Mouse (Mus musculus) midbrain, embryonic 16.5 days (tissue): Measurements from ENCODE around the gene Nme4. TPM values are rescaled to one million over a fixed set of nuclear protein-coding genes. Genes with fewer than 3 reads are reported as not detected.

ENCODE experiments used
- ATAC-seq: fragments of 200-750 bp; cut with Nextera tagmentation; 2 replicates; pipeline ENCODE4 v1.8.0; 2017; ENCODE audit warnings: moderate TSS enrichment
- H3K27ac ChIP-seq: fragments of 300-500 bp; sonication (generic); 2 replicates; pipeline ENCODE4 v1.5.1; 2014; ENCODE audit warnings: mild to moderate bottlenecking, low read length, mixed read lengths
- H3K27me3 ChIP-seq: fragments of 300-500 bp; sonication (generic); 2 replicates; pipeline ENCODE4 v1.6.1; 2014; ENCODE audit warnings: low read depth, low read length, mixed read lengths; ENCODE audit not compliant: control insufficient read depth, insufficient read depth
- H3K36me3 ChIP-seq: fragments of 300-500 bp; sonication (generic); 2 replicates; pipeline ENCODE4 v1.6.1; 2014; ENCODE audit warnings: mild to moderate bottlenecking, low read length, moderate library complexity, mixed read lengths; ENCODE audit not compliant: control insufficient read depth, insufficient read depth
- H3K4me1 ChIP-seq: fragments of 300-500 bp; sonication (generic); 2 replicates; pipeline ENCODE4 v1.6.1; 2014; ENCODE audit warnings: mild to moderate bottlenecking, low read length, mixed read lengths; ENCODE audit not compliant: control insufficient read depth, insufficient read depth
- H3K4me2 ChIP-seq: fragments of 300-500 bp; sonication (generic); 2 replicates; pipeline ENCODE4 v1.6.1; 2014; ENCODE audit warnings: mild to moderate bottlenecking, low read length, mixed read lengths
- H3K4me3 ChIP-seq: fragments of 300-500 bp; sonication (generic); 2 replicates; pipeline ENCODE4 v1.5.1; 2014; ENCODE audit warnings: low read depth, mild to moderate bottlenecking, low read length, moderate library complexity, mixed read lengths
- H3K9ac ChIP-seq: fragments of 300-500 bp; sonication (generic); 2 replicates; pipeline ENCODE4 v1.6.1; 2014; ENCODE audit warnings: low read depth, low read length, mixed read lengths
- H3K9me3 ChIP-seq: fragments of 300-500 bp; sonication (generic); replicated peaks from 2 replicates; pipeline ENCODE4 v1.6.1; 2014; ENCODE audit warnings: mild to moderate bottlenecking, low read length, mixed read lengths; ENCODE audit not compliant: control insufficient read depth, poor library complexity, severe bottlenecking
- whole genome bisulfite sequencing: fragments of 180-500 bp; shearing (Covaris S2); extraction: QIAGEN DNeasy Blood & Tissue Kit; methylation state at CpG from one replicate; pipeline ENCODE4 v1.1.7; 2014; 5-methylcytosine and 5-hydroxymethylcytosine counted together
- polyA plus RNA-seq: library from polyadenylated mRNA; unstranded; fragments of >200 nt; fragmentation: Nextera tagmentation; extraction: Ambion mirVana; gene quantifications from 2 replicates; pipeline ENCODE4 v1.2.1, GENCODE M21; 2015

Nme4 gene
- polyA plus RNA-seq, 1 experiment from 2014 or later, result 16.8 TPM

DNA sequence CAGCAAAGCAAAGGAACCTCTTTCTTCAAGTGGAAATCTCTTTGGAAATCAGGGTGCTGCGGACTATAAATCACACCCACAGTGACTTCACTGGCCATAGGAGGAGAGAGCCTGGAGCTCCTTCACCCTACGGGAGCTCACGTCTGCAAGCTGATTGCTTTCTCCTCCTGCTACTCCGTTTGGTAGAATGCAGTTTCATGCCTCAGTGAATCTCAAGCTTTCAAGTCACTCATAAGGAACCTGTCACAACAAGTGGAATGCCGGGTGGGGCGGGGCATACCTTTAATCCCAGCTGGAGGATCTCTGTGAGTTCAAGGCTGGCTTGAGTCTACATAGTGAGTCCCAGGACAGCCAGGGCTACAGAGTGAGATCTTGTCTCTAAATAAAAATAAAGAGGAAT lies 40.2 kb downstream of the Nme4 start:
- no peak for ATAC-seq
- H3K36me3 ChIP-seq, result peaks cover 5% of the 10 kb centered on the region; the same call in 1 of the 2 replicates
- no peak overlapping the region for H3K4me2 ChIP-seq
- 44% methylated on average over 6 of the region's 6 CpGs for WGBS
- no peaks in the 10 kb centered on the region for H3K4me1 ChIP-seq
- H3K4me3 ChIP-seq, result no peak overlapping the region
- no peak overlapping the region for H3K9ac ChIP-seq
- no peaks in the 10 kb centered on the region for H3K9me3 ChIP-seq
- no peak overlapping the region for H3K27ac ChIP-seq
- no peaks in the 10 kb centered on the region for H3K27me3 ChIP-seq

- H3K27me3 ChIP-seq, result no peaks in the 10 kb centered on the region
- H3K9ac ChIP-seq, result no peak overlapping the region
- WGBS, result 77% methylated on average over 17 of the region's 17 CpGs
- no peak for ATAC-seq
- H3K27ac ChIP-seq, result no peak overlapping the region
- H3K4me3 ChIP-seq, result no peak overlapping the region
- H3K9me3 ChIP-seq, result no peaks in the 10 kb centered on the region
- no peak overlapping the region for H3K4me2 ChIP-seq
- no peaks in the 10 kb centered on the region for H3K4me1 ChIP-seq
- H3K36me3 ChIP-seq, result peaks cover 5% of the 10 kb centered on the region; the same call in 1 of the 2 replicates
Measured at GRCm38 (mm10) chr17:26054133-26054845, 41.1 kb downstream of the Nme4 start.

DNA sequence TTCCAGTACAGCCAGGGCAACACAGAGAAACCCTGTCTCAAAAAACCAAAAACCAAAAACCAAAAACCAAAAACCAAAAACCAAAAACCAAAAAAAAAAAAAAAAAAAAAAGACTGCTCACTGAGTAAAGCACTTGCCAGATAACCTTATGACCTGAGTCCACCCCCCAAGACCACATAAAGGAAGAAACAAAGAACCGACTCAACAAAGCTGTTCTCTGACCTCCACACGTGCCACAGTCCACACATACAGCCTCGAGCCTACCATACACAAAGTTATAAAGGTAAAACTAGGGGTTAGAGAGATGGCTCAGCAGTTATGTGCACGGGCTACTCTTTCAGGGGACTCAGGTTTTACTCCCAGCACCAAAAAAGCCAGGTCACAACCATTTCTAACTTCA lies 42.7 kb downstream of the Nme4 start:
- no peak for ATAC-seq
- Histone ChIP-seq H3K36me3 (no peaks in the 10 kb centered on the region), H3K4me2 (no peak overlapping the region), H3K4me3 (no peak overlapping the region), H3K9ac (no peak overlapping the region), H3K27ac (no peak overlapping the region), H3K9me3 (no peaks in the 10 kb centered on the region), H3K4me1 (no peaks in the 10 kb centered on the region), H3K27me3 (no peaks in the 10 kb centered on the region)
- 89% methylated on average over 4 of the region's 4 CpGs for WGBS

GRCm38 (mm10) chr17:26052074-26052473 lies 43.3 kb downstream of the Nme4 start:
- no peak for ATAC-seq
- peaks cover under 1% of the 10 kb centered on the region; the same call in 1 of the 2 replicates for H3K4me1 ChIP-seq
- H3K9me3 ChIP-seq, result no peaks in the 10 kb centered on the region
- H3K4me3 ChIP-seq, result no peak overlapping the region
- 94% methylated on average over 4 of the region's 4 CpGs for WGBS
- no peak overlapping the region for H3K27ac ChIP-seq
- H3K9ac ChIP-seq, result no peak overlapping the region
- H3K27me3 ChIP-seq, result no peaks in the 10 kb centered on the region
- no peak overlapping the region for H3K4me2 ChIP-seq
- no peaks in the 10 kb centered on the region for H3K36me3 ChIP-seq

- no peaks in the 10 kb centered on the region for H3K27me3 ChIP-seq
- no peak overlapping the region for H3K4me2 ChIP-seq
- no peak overlapping the region for H3K9ac ChIP-seq
- WGBS, result 93% methylated on average over 8 of the region's 8 CpGs
- H3K4me1 ChIP-seq, result peaks cover 19% of the 10 kb centered on the region
- H3K27ac ChIP-seq, result no peak overlapping the region
- no peaks in the 10 kb centered on the region for H3K36me3 ChIP-seq
- no peaks in the 10 kb centered on the region for H3K9me3 ChIP-seq
- no peak for ATAC-seq
- no peak overlapping the region for H3K4me3 ChIP-seq
Measured at GRCm38 (mm10) chr17:26048118-26048517, 47.3 kb downstream of the Nme4 start.

GRCm38 (mm10) chr17:26046253-26046997 lies 49.0 kb downstream of the Nme4 start:
- WGBS, result 59% methylated on average over 10 of the region's 10 CpGs
- H3K9ac ChIP-seq, result no peak overlapping the region
- H3K27me3 ChIP-seq, result no peaks in the 10 kb centered on the region
- H3K9me3 ChIP-seq, result no peaks in the 10 kb centered on the region
- H3K4me2 ChIP-seq, result no peak overlapping the region
- ATAC-seq, result no peak
- H3K27ac ChIP-seq, result no peak overlapping the region
- H3K4me3 ChIP-seq, result no peak overlapping the region
- peaks cover 29% of the 10 kb centered on the region for H3K4me1 ChIP-seq
- H3K36me3 ChIP-seq, result no peaks in the 10 kb centered on the region

GRCm38 (mm10) chr17:26045285-26045684 lies 50.1 kb downstream of the Nme4 start:
- ATAC-seq, result no peak
- Histone ChIP-seq H3K4me1 (peaks cover 31% of the 10 kb centered on the region), H3K4me3 (no peak overlapping the region), H3K9me3 (no peaks in the 10 kb centered on the region), H3K27me3 (no peaks in the 10 kb centered on the region), H3K9ac (no peak overlapping the region), H3K4me2 (no peak overlapping the region), H3K27ac (peak overlapping the region; percentile 30; the same call in 1 of the 2 replicates), H3K36me3 (no peaks in the 10 kb centered on the region)
- WGBS, result 35% methylated on average over 4 of the region's 4 CpGs

DNA sequence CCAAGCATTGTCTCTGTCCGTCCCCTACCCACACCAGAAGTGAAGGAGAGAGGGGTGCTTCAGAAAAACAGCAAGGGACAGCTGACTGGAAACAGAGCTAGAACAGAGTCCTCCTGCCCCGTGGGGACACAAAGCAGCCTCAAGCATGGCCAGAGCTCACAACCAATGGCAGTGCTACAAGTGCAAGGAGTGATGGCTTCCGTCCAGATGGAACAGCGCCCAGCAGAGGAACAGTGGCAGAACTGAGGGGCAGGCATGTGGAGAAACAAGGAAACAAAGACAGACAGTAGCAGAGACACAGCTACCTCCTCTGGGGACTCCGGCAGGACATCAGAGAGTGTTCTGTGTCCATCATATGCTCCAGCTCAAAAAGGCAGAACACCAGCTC lies 52.2 kb downstream of the Nme4 start:
- H3K36me3 ChIP-seq, result no peaks in the 10 kb centered on the region
- no peak overlapping the region for H3K9ac ChIP-seq
- H3K4me3 ChIP-seq, result no peak overlapping the region
- WGBS, result 52% methylated on average over 5 of the region's 5 CpGs
- H3K27ac ChIP-seq, result peak overlapping the region; percentile 71
- H3K4me1 ChIP-seq, result peaks cover 31% of the 10 kb centered on the region
- H3K27me3 ChIP-seq, result no peaks in the 10 kb centered on the region
- peak; percentile 77 for ATAC-seq
- no peaks in the 10 kb centered on the region for H3K9me3 ChIP-seq
- no peak overlapping the region; the same call in 1 of the 2 replicates for H3K4me2 ChIP-seq

DNA sequence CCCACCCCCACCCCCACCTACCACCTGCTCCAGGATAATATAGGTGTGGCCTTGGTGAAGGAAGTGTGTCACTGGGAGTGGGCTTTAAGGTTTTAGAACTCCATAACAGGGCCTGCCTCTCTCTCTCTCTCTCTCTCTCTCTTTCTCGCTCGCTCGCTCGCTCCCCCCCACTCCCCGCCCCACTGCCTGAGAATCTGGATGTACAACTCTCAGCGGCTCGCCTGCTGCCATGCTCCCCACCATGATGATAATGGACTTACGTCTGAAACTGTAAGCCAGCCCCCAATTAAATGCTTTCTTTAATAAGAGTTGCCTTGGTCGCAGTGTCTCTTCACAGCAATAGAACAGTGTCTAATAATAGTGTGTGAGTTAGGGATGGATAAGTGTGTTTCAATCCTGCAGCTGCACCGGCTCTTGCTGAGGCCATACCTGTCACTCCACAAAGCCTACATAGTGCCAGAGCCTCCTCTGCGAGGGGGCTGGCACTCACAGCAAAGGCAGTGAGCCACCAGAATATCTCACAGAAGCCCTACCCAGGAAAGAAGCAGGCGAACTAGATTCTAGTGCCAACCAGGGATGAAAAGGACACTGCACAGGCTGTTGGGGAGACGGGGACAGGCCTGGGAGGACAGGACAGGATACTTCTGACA lies 52.7 kb downstream of the Nme4 start:
- WGBS, result 61% methylated on average over 13 of the region's 13 CpGs
- H3K4me2 ChIP-seq, result peak overlapping the region; percentile 10; the same call in 1 of the 2 replicates

More for the DNA sequence above, 52.7 kb downstream of the Nme4 start:
- Histone ChIP-seq H3K36me3 (no peaks in the 10 kb centered on the region), H3K9me3 (no peaks in the 10 kb centered on the region), H3K27me3 (no peaks in the 10 kb centered on the region), H3K4me3 (no peak overlapping the region), H3K9ac (no peak overlapping the region), H3K4me1 (peaks cover 31% of the 10 kb centered on the region), H3K27ac (peak overlapping the region; percentile 71)
- peak; percentile 19 for ATAC-seq
